Mouse (Mus musculus): ENCODE measurements at regions not wholly inside any gene's neighbourhood (a gene's known extent, or its start where the extent isn't known, plus 50 kb on each side); places are given as distances from the start of the nearest gene placed in this dataset.
A peak's percentile ranks its signal among the peaks of the same experiment; 100 is the strongest.

GRCm38 (mm10) chr19:14343890-14344289, 254.0 kb downstream of the Tle4 start:
- peak; percentile 44 for DNase-seq (ENCODE audit: low read depth, low spot score)

GRCm38 (mm10) chr19:14344467-14344866, 253.4 kb downstream of the Tle4 start:
- DNase-seq (ENCODE audit: low read depth, low spot score) = peak; percentile 36

DNA sequence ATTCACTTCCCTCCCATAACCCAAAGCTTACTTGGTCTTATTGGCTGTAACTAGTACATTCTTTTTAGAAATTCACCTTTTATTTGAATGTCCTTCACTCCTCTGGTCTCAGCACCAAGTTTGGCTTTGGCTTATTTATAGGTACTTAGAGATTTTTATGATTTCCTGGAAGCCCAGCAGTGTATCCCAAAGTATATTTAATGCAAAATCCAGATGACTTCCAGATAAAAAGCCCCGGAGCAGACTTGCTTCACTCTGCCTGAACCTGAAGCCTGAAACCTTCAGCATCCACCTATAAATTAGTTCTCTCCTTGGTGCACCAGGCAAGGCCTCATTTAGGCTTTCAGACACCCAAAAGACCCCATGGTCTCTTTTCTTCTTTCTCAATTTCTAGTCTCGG, 250.8 kb downstream of the Tle4 start:
- no peak for DNase-seq (ENCODE audit: low read depth, low spot score)

- DNase-seq (ENCODE audit: low read depth, low spot score) = no peak
These were observed 250.4 kb downstream of the Tle4 start for GRCm38 (mm10) chr19:14347429-14347828.

DNA sequence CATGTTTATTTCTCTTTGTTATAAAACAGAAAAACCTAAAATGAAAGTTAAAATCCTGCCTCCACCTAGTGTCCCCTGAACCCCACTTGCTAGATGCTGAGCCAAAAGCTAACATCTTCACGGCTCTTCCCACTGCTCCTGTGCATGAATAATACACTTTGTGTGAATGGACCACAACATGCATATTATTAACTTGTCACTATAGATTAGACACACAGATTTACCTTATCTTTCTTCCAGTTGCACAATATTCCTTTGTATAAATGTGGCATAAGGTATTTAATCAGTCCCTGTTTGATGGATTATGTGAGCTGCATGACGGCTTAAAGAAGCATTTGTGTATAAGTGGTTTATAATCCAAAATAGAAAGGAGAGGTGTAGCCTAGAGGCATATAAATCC, 248.1 kb downstream of the Tle4 start:
- DNase-seq (ENCODE audit: low read depth, low spot score) = no peak

GRCm38 (mm10) chr19:14351728-14352340, 246.0 kb downstream of the Tle4 start:
- peak; percentile 60 for DNase-seq (ENCODE audit: low read depth, low spot score)

- no peak for DNase-seq (ENCODE audit: low read depth, low spot score)
These were observed 245.3 kb downstream of the Tle4 start for GRCm38 (mm10) chr19:14352551-14352950.

DNA sequence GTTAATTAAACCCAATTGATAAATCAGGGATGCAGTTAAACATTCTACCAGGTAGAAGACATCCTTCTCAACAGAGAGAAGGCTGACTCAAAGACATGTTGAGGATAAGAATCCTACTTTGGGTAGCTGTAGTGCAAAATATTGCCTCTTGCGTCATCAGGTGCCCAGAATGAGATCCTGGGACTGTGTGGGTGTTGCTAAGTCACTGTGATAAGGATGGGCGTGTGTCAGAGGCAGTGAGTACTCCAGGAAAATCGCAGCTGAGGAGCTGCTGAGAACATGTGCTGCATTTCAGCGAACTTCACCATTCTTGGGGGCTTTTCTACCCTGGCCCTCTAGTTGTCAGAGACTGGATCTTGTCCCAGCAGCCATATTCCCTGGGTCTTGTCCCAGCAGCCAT, 244.7 kb downstream of the Tle4 start:
- DNase-seq (ENCODE audit: low read depth, low spot score) = no peak

DNA sequence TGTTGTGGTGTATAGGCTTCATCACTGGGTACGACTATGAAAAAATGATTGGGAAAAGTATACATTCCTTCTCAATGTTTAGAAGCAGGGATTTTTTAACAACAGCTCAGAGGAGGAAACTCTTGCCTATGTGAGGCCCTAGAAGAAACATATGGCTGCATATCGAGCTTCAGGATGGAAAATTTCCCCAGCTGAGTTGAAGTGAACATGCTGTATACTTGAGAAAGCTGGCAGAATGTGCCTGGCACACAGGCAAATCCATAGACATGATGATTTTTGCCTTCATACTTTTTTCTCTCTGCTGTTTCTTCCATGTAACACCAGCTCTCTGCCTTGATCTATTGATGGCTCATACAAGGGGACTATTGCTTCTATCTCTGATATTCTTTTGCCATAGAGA, 242.7 kb downstream of the Tle4 start:
- no peak for DNase-seq (ENCODE audit: low read depth, low spot score)

- DNase-seq (ENCODE audit: low read depth, low spot score) = no peak
These were observed 241.9 kb downstream of the Tle4 start for GRCm38 (mm10) chr19:14355946-14356345.

GRCm38 (mm10) chr19:14360611-14361010, 237.2 kb downstream of the Tle4 start:
- peak; percentile 61 for DNase-seq (ENCODE audit: low read depth, low spot score)

GRCm38 (mm10) chr19:14369098-14369604, 228.7 kb downstream of the Tle4 start:
- DNase-seq (ENCODE audit: low read depth, low spot score) = no peak

DNA sequence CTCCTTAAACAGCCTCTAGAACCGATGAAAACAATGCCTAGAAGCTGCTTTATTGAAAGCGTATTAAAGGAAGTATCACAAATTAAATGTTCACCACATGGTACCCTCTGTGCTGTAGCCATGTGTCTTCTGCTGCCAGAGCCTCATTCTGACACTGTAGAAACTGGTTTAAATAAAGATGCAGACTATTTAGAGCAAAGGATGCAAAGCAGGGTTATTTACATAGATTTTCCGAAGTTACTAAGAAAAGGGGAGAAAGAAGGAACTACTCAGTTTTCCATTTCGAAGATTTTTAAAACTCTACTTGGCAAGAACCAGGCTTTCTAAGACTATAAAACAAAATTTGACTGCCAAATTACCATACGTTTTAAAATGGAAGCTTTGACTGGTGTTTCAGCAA, 226.5 kb downstream of the Tle4 start:
- no peak for DNase-seq (ENCODE audit: low read depth, low spot score)

GRCm38 (mm10) chr19:14373996-14374395, 223.9 kb downstream of the Tle4 start:
- DNase-seq (ENCODE audit: low read depth, low spot score) = no peak

GRCm38 (mm10) chr19:14380898-14381297, 217.0 kb downstream of the Tle4 start:
- DNase-seq (ENCODE audit: low read depth, low spot score) = no peak

DNA sequence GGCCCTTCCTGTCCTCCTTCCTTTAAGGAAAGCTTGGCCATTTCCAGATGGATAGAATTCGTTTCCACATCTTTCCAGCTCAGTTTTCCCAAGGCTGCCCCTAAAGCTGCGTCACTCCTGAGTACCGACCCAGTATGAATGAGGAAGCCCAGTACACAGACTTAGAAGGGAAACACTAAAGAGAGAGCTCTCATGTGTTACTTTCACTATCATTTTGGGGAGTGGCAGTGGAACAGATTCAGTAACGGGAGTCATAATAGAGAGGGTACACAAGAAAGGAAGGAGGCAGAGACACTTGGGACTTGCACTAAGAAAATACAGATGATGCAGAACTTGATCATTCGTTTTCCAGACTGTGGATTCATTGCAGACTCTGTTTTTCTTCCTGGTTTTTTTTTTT, 210.1 kb downstream of the Tle4 start:
- peak; percentile 22 for DNase-seq (ENCODE audit: low read depth, low spot score)

GRCm38 (mm10) chr19:14388539-14388938, 209.3 kb downstream of the Tle4 start:
- peak; percentile 35 for DNase-seq (ENCODE audit: low read depth, low spot score)

DNA sequence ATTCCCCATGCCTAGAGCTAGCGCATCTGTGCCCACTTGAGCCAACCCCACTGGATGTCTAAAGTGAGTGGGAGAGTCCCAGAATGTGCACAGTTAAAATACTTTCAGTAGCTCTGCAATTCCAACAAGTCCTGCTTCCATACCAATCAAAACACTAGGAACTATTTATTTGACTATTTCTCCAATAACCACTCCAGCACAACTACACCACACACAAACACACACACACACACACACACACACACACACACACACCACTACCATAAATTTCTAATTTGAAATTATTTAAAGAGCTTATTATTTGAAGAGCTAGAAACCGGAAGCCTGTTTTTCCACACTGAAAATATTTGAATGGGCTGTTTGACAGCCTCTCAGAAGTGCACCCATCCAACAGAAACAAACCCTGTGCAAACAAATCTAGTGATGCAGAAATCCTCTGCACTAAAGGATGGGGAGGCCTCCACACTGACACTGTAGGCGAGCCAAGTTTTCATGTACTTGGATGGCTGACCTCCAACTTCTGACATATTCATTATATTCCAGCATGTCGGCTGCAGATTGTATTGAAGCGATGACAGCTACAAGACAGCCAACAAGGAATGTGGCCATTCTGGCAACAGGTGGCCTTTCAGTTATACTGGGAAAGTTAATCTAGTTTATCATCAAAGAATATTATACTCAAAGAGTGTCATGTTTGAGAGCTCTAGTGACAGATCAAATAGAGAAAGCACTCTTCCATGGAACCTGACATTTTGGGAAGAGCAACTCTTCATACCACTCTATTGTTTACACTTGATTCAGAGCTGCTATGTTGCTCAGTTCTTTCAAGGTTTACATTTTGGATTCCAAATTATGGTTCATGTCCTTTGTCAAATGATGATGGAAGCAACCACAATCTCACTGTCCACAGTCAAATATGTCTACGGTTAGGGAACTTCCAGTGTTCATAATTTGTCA, 207.7 kb downstream of the Tle4 start:
- no peak for DNase-seq (ENCODE audit: low read depth, low spot score)

DNA sequence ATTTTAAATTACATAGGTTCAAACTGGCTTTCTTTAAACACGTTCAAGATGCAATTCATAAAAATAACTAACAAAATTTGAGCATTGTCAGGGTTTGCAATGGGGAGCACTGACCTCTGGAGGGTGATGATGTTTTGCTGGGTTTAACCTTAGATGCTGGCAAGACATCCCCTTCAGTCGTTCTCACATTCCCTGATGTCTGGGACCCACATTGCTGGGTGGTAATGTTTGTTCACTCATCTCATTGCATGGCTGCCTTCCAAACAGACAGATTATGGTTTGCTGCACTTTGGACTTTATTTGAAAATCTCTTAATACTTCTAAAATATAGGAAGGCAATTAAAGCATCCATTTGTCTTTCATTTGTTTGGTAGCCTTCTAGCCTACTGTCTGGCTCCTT, 206.9 kb downstream of the Tle4 start:
- no peak for DNase-seq (ENCODE audit: low read depth, low spot score)
